Mouse (Mus musculus) thymus, adult 2 months (tissue): ENCODE data around the gene Eif2ak1.

ENCODE experiments used
- CTCF ChIP-seq: fragments of 200-500 bp; IDR thresholded peaks from 2 replicates; pipeline ENCODE4 v1.5.1; 2012; ENCODE audit warnings: mild to moderate bottlenecking, control low read depth, low read length, moderate library complexity, borderline replicate concordance; ENCODE audit not compliant: control insufficient read depth, poor library complexity, insufficient read depth; ENCODE audit errors: extremely low read depth
- POLR2A ChIP-seq: fragments of 200-500 bp; IDR thresholded peaks from 2 replicates; pipeline ENCODE4 v1.6.1; 2012; ENCODE audit warnings: mild to moderate bottlenecking, low read length, control low read depth, moderate library complexity; ENCODE audit not compliant: control insufficient read depth, poor library complexity, insufficient read depth; ENCODE audit errors: extremely low read depth

DNA sequence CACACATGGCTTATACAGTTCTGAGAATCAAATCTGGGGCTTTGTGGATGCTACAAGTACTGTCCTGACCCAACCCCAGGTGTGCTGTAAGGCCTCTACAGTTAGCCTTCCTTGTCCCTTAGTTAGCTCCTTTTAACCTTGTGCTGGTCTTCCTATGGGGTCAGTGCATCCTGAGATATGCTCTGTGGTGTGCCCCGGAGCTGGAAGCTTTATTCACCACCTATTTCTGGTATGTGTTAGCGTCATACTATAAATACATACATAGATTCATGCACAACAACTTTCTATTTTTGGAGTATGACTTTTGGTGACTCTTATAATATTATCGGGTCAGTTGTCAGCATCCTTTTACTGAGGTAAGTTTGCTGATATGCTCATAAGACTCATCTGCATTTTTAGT lies 67.7 kb downstream of the Eif2ak1 start:
- TF ChIP-seq CTCF (no peak), POLR2A (no peak)
